Mouse (Mus musculus) ES-E14 (cell line): ENCODE data around the gene Inhbc.
A peak's percentile ranks its signal among the peaks of the same experiment; 100 is the strongest.

Experiments
- CHD2 ChIP-seq: IDR thresholded peaks from 2 replicates; pipeline ENCODE4 v1.6.1; 2014; ENCODE audit warnings: mild to moderate bottlenecking, low read depth, low read length, inconsistent platforms
- MAFK ChIP-seq: IDR thresholded peaks from 2 replicates; pipeline ENCODE4 v1.6.1; 2014; ENCODE audit warnings: mild to moderate bottlenecking, low read depth, low read length, inconsistent platforms; ENCODE audit not compliant: insufficient read depth
- ZC3H11A ChIP-seq: IDR thresholded peaks from 2 replicates; pipeline ENCODE4 v1.6.1; 2012; ENCODE audit warnings: low read depth, mild to moderate bottlenecking, inconsistent platforms, low read length, borderline replicate concordance
- ZNF384 ChIP-seq: IDR thresholded peaks from 2 replicates; pipeline ENCODE4 v1.6.1; 2012; ENCODE audit warnings: low read depth, low read length, inconsistent platforms

- no peak for TF ChIP-seq CHD2
- no peak for TF ChIP-seq ZC3H11A
- TF ChIP-seq ZNF384: peak; percentile 84
- TF ChIP-seq MAFK: no peak
Measured at GRCm38 (mm10) chr10:127379654-127380053, 9.4 kb upstream of the Inhbc start.
